Mouse (Mus musculus): ENCODE data around the gene Slbp. TPM values are rescaled to one million over a fixed set of nuclear protein-coding genes. Genes with fewer than 3 reads are reported as not detected.

The Slbp gene
- polyA plus RNA-seq, 1 experiment: 87.4 TPM

DNA sequence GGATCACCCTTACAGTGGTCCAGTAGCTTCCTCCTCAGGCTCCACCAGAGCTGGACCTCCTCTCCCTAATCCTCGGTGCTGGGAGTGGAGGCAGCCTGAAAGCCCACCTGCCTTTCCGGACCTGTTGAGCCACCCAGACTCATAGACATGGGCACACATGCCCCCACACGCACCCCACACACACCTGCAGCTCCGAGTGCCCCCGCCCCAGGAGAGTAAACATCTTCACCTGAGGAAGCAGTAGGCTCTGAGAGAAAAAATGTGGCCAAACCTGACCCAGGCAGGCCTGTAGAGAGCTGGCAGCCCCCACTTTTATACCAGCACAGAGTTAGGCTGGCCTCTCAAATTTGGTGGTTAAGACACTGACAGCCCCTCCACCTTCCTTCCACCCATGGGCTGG, 44.1 kb upstream of the Slbp start:
- Histone ChIP-seq H3K36me3 (ENCODE audit: control insufficient read depth, insufficient read depth, low read length) (no peaks in the 10 kb centered on the region), H3K27ac (ENCODE audit: control insufficient read depth, insufficient read depth, low read length) (no peak overlapping the region), H3K4me3 (ENCODE audit: control insufficient read depth, insufficient read depth, low read length) (no peak overlapping the region), H3K27me3 (ENCODE audit: control insufficient read depth, insufficient read depth, low read length) (peaks cover 12% of the 10 kb centered on the region; the same call in 1 of the 2 replicates), H3K4me1 (replicated peaks; ENCODE audit: control insufficient read depth, insufficient read depth, low read length) (0 out of 2 replicates have a peak, but pooled peaks cover 5% of the 10 kb centered on the region)
- WGBS: 88% methylated on average over 5 of the region's 5 CpGs
- no peak for DNase-seq
- TF ChIP-seq CTCF (IDR thresholded peaks at IDR 0.05; ENCODE audit: borderline replicate concordance, control insufficient read depth, extremely low read depth, insufficient read depth, low read length, poor library complexity) (no peak), POLR2A (IDR thresholded peaks at IDR 0.05; ENCODE audit: control insufficient read depth, extremely low read depth, insufficient read depth, low read length, poor library complexity) (no peak)

DNA sequence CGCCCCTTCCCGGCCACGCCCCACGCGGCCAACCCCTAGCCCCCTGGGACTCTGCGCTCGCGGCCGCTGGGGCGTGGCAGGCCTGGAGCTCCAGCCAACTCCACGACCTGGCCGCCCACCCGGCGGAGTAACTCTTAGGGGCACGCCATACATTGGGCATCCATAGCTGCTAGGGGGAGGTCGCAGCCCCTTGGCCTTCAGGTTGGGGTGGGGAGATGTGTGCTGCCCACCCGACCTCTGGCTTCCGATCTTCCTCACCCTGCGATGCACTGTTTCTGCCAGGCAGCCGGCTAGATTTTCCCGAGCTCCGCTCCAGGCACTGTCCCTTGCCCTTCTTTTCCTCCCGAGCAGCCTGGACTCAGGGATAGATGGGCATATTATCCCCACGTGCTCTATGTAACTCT, 43.3 kb upstream of the Slbp start:
- 30% methylated on average over 24 of the region's 24 CpGs for WGBS
- Histone ChIP-seq H3K4me1 (replicated peaks; ENCODE audit: control insufficient read depth, insufficient read depth, low read length) (0 out of 2 replicates have a peak, but pooled peaks cover 5% of the 10 kb centered on the region), H3K27ac (ENCODE audit: control insufficient read depth, insufficient read depth, low read length) (no peak overlapping the region), H3K36me3 (ENCODE audit: control insufficient read depth, insufficient read depth, low read length) (no peaks in the 10 kb centered on the region), H3K4me3 (ENCODE audit: control insufficient read depth, insufficient read depth, low read length) (no peak overlapping the region), H3K27me3 (ENCODE audit: control insufficient read depth, insufficient read depth, low read length) (peaks cover 12% of the 10 kb centered on the region; the same call in 1 of the 2 replicates)
- no peak for TF ChIP-seq POLR2A (IDR thresholded peaks at IDR 0.05; ENCODE audit: control insufficient read depth, extremely low read depth, insufficient read depth, low read length, poor library complexity)
- no peak for TF ChIP-seq CTCF (IDR thresholded peaks at IDR 0.05; ENCODE audit: borderline replicate concordance, control insufficient read depth, extremely low read depth, insufficient read depth, low read length, poor library complexity)
- DNase-seq: no peak

DNA sequence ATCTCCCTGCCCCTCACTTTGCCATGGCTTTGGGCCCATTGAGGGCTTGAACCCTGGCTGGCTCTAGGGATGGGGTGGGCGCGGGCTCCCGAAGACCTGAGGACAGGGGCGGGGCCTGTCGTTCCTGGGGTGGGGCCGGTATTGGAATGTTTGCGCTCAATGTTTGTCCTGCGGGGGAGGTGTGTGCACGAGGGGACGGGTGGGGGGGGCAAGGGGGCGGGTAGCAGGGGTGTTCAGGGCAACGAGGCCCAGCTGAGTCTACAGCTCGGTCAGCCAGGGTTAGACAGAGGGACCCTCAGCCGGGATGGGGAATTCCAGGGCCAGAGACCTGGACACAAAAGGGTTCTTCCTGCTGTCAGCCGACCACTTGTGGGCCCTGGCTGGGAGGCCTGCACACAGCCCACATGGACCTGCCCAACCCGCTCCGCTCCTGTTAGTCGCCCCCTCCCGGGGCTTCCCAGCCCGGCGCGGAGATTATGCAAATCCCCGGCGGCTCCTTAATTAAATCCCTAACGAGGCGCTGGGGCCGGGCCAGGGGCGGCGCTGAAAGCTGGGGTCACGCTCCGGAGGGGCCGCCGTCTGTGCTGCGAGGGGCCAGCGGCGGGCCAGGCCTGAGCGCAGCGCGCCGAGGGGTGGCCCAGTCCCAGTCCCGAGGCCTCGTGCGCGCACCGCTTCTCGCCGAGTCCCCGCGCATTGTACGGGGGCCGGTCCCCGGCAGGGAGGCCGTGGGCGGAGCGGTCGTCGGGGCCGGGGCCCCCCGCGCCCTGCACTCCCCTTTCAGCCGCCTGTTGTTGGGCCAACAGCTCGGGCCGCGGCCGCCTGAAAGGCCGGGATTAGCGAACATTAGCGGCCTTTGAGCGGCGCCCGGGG, 42.7 kb upstream of the Slbp start:
- whole genome bisulfite sequencing: 15% methylated on average over 71 of the region's 71 CpGs
- no peak for TF ChIP-seq CTCF (IDR thresholded peaks at IDR 0.05; ENCODE audit: borderline replicate concordance, control insufficient read depth, extremely low read depth, insufficient read depth, low read length, poor library complexity)
- no peak for TF ChIP-seq POLR2A (IDR thresholded peaks at IDR 0.05; ENCODE audit: control insufficient read depth, extremely low read depth, insufficient read depth, low read length, poor library complexity)
- DNase-seq: no peak
- peaks cover 12% of the 10 kb centered on the region; the same call in 1 of the 2 replicates for H3K27me3 ChIP-seq (ENCODE audit: control insufficient read depth, insufficient read depth, low read length)
- H3K4me3 ChIP-seq (ENCODE audit: control insufficient read depth, insufficient read depth, low read length): no peak overlapping the region
- 0 out of 2 replicates have a peak, but pooled peaks cover 5% of the 10 kb centered on the region for H3K4me1 ChIP-seq (replicated peaks; ENCODE audit: control insufficient read depth, insufficient read depth, low read length)
- H3K27ac ChIP-seq (ENCODE audit: control insufficient read depth, insufficient read depth, low read length): no peak overlapping the region
- no peaks in the 10 kb centered on the region for H3K36me3 ChIP-seq (ENCODE audit: control insufficient read depth, insufficient read depth, low read length)

DNA sequence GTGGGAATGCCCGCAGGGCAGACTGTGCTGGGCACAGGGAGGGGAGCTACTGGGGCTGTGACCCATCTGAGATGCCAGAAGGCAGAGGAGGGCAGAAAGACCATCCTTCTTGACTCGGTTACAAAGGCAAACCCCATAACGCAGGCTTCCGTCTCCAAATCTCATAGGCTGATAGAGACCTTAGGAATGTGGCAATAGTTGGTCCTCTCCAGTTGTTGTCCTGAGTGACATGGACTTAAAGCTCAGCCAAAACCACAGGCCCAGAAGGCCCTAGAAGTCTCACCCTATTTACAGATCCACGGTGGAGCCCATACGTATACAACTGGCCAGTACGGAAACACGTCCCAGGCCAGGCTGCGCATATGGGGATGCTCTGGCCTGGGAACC, 42.1 kb upstream of the Slbp start:
- Histone ChIP-seq H3K4me3 (ENCODE audit: control insufficient read depth, insufficient read depth, low read length) (no peak overlapping the region), H3K4me1 (replicated peaks; ENCODE audit: control insufficient read depth, insufficient read depth, low read length) (0 out of 2 replicates have a peak, but pooled peaks cover 5% of the 10 kb centered on the region), H3K36me3 (ENCODE audit: control insufficient read depth, insufficient read depth, low read length) (no peaks in the 10 kb centered on the region), H3K27ac (ENCODE audit: control insufficient read depth, insufficient read depth, low read length) (no peak overlapping the region), H3K27me3 (ENCODE audit: control insufficient read depth, insufficient read depth, low read length) (peaks cover 12% of the 10 kb centered on the region; the same call in 1 of the 2 replicates)
- DNase-seq: no peak
- 96% methylated on average over 9 of the region's 9 CpGs for WGBS
- TF ChIP-seq POLR2A (IDR thresholded peaks at IDR 0.05; ENCODE audit: control insufficient read depth, extremely low read depth, insufficient read depth, low read length, poor library complexity) (no peak), CTCF (IDR thresholded peaks at IDR 0.05; ENCODE audit: borderline replicate concordance, control insufficient read depth, extremely low read depth, insufficient read depth, low read length, poor library complexity) (no peak)

DNA sequence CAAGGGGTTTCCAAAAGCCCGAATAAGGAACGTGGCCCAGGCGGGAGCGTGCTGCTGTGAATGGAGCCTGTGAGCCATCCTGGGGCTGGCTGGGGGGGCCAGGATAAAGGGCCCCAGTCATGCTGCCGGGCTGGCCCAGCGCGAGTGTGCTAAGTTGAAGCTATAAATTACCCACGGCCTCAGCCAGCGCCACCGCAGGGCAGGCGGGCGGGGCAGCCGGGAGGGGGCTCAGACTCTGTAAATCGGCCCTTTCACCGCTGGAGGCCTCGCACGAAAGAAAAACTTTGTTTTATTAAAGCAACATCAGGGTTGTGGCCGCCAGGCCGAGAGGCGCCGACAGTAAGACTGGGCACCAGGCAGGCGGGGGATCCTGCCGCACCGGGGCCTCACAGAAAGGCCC, 40.0 kb upstream of the Slbp start:
- Histone ChIP-seq H3K4me3 (ENCODE audit: control insufficient read depth, insufficient read depth, low read length) (no peak overlapping the region), H3K36me3 (ENCODE audit: control insufficient read depth, insufficient read depth, low read length) (no peaks in the 10 kb centered on the region), H3K27me3 (ENCODE audit: control insufficient read depth, insufficient read depth, low read length) (peaks cover 12% of the 10 kb centered on the region; the same call in 1 of the 2 replicates), H3K27ac (ENCODE audit: control insufficient read depth, insufficient read depth, low read length) (no peak overlapping the region), H3K4me1 (replicated peaks; ENCODE audit: control insufficient read depth, insufficient read depth, low read length) (0 out of 2 replicates have a peak, but pooled peaks cover 5% of the 10 kb centered on the region)
- 11% methylated on average over 24 of the region's 24 CpGs for WGBS
- DNase-seq: no peak
- no peak for TF ChIP-seq POLR2A (IDR thresholded peaks at IDR 0.05; ENCODE audit: control insufficient read depth, extremely low read depth, insufficient read depth, low read length, poor library complexity)
- TF ChIP-seq CTCF (IDR thresholded peaks at IDR 0.05; ENCODE audit: borderline replicate concordance, control insufficient read depth, extremely low read depth, insufficient read depth, low read length, poor library complexity): no peak

DNA sequence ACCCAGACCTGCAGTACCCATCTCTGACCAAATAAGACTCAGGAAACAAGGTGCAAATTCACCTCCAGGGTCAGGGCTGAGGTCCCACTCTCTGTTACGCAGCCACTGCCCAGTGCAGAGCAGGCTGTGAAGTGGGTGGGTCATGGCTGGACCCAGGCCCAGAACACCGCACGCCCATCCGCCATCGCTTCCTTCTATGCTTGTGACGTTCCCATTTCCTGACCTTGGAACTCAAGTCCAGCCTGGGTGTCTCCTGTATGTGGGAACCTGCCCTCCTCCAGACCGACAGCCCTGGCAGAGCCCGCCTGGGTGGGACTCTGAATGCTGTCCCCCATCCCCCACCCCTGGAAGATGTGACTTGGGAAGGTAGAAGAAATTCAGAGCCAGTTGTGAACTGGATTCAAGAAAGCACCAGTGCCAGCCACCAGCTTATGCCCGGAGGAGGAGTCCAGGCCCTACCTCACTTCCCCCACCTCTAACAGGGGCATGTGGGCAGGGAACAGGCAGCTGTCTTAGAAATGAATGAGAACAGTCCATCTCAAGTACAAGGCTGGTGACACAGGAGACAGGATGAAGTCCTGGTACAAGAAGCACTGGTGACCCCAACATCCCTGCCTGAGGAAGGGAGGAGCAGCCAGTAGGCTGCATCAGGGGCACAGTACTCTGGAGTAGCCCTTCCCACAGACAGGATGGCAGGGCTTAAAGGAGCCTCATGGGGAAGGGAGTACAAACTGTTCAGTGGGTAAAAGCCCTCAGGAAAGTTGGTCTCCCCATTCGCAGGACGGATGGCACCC, 37.7 kb upstream of the Slbp start:
- H3K27me3 ChIP-seq (ENCODE audit: control insufficient read depth, insufficient read depth, low read length): peaks cover 10% of the 10 kb centered on the region; the same call in 1 of the 2 replicates
- TF ChIP-seq CTCF (IDR thresholded peaks at IDR 0.05; ENCODE audit: borderline replicate concordance, control insufficient read depth, extremely low read depth, insufficient read depth, low read length, poor library complexity): no peak
- TF ChIP-seq POLR2A (IDR thresholded peaks at IDR 0.05; ENCODE audit: control insufficient read depth, extremely low read depth, insufficient read depth, low read length, poor library complexity): no peak
- H3K27ac ChIP-seq (ENCODE audit: control insufficient read depth, insufficient read depth, low read length): no peak overlapping the region
- H3K4me1 ChIP-seq (replicated peaks; ENCODE audit: control insufficient read depth, insufficient read depth, low read length): no peaks in the 10 kb centered on the region
- no peaks in the 10 kb centered on the region for H3K36me3 ChIP-seq (ENCODE audit: control insufficient read depth, insufficient read depth, low read length)
- DNase-seq: no peak
- no peak overlapping the region for H3K4me3 ChIP-seq (ENCODE audit: control insufficient read depth, insufficient read depth, low read length)
- 89% methylated on average over 11 of the region's 11 CpGs for WGBS
